Mouse (Mus musculus) cortical plate, adult 2 months (tissue): Measurements from ENCODE around the gene Ldlrad3. TPM values are rescaled to one million over a fixed set of nuclear protein-coding genes. Genes with fewer than 3 reads are reported as not detected.

Source experiments
- H3K27ac ChIP-seq: fragments of 200-500 bp; 2 replicates; pipeline ENCODE4 v1.5.1; 2012; ENCODE audit warnings: low read length, control low read depth, inconsistent platforms; ENCODE audit not compliant: insufficient read depth
- H3K4me1 ChIP-seq: fragments of 200-500 bp; 2 replicates; pipeline ENCODE4 v1.6.1; 2011; ENCODE audit warnings: low read length; ENCODE audit not compliant: control insufficient read depth, insufficient read depth
- H3K4me3 ChIP-seq: fragments of 200-500 bp; 2 replicates; pipeline ENCODE4 v1.5.1; 2011; ENCODE audit warnings: mild to moderate bottlenecking, low read length, control low read depth; ENCODE audit not compliant: insufficient read depth
- CTCF ChIP-seq: fragments of 200-500 bp; IDR thresholded peaks from 2 replicates; pipeline ENCODE4 v1.5.1; 2011; ENCODE audit warnings: mild to moderate bottlenecking, control low read depth, low read length; ENCODE audit not compliant: insufficient read depth; ENCODE audit errors: extremely low read depth
- POLR2A ChIP-seq: fragments of 200-500 bp; IDR thresholded peaks from 2 replicates; pipeline ENCODE4 v1.6.1; 2011; ENCODE audit warnings: mild to moderate bottlenecking, low read length, control low read depth; ENCODE audit not compliant: insufficient read depth; ENCODE audit errors: extremely low read depth
- polyA plus RNA-seq: library from polyadenylated mRNA; depleted of rRNA; stranded (reverse); fragments of >200 nt; gene quantifications from 2 replicates; pipeline ENCODE4 v1.2.3, GENCODE M21; 2012

The Ldlrad3 gene
- polyA plus RNA-seq, 1 experiment = 8.7 TPM

GRCm38 (mm10) chr2:101983853-101984543 lies 202.2 kb downstream of the Ldlrad3 start:
- no peak overlapping the region for H3K4me3 ChIP-seq
- H3K4me1 ChIP-seq = peaks cover 3% of the 10 kb centered on the region
- no peak overlapping the region for H3K27ac ChIP-seq
- TF ChIP-seq POLR2A (no peak), CTCF (no peak)

GRCm38 (mm10) chr2:101983082-101983852 lies 202.9 kb downstream of the Ldlrad3 start:
- H3K4me1 ChIP-seq = peaks cover 3% of the 10 kb centered on the region
- no peak for TF ChIP-seq POLR2A
- peak; percentile 32 for TF ChIP-seq CTCF
- H3K27ac ChIP-seq = no peak overlapping the region
- H3K4me3 ChIP-seq = no peak overlapping the region

GRCm38 (mm10) chr2:101981964-101982498 lies 204.2 kb downstream of the Ldlrad3 start:
- H3K4me1 ChIP-seq = peaks cover 3% of the 10 kb centered on the region
- TF ChIP-seq CTCF (no peak), POLR2A (no peak)
- H3K27ac ChIP-seq = no peak overlapping the region
- H3K4me3 ChIP-seq = no peak overlapping the region

GRCm38 (mm10) chr2:101981211-101981610 lies 205.0 kb downstream of the Ldlrad3 start:
- peaks cover 3% of the 10 kb centered on the region for H3K4me1 ChIP-seq
- H3K4me3 ChIP-seq = no peak overlapping the region
- TF ChIP-seq POLR2A = no peak
- no peak for TF ChIP-seq CTCF
- H3K27ac ChIP-seq = no peak overlapping the region

- peaks cover 3% of the 10 kb centered on the region for H3K4me1 ChIP-seq
- H3K27ac ChIP-seq = no peak overlapping the region
- no peak overlapping the region for H3K4me3 ChIP-seq
- TF ChIP-seq CTCF (no peak), POLR2A (no peak)
Measured at GRCm38 (mm10) chr2:101980456-101980947, 205.7 kb downstream of the Ldlrad3 start.

GRCm38 (mm10) chr2:101978534-101979525 lies 207.4 kb downstream of the Ldlrad3 start:
- no peak overlapping the region for H3K4me3 ChIP-seq
- peaks cover 3% of the 10 kb centered on the region for H3K4me1 ChIP-seq
- TF ChIP-seq POLR2A (no peak), CTCF (no peak)
- H3K27ac ChIP-seq = no peak overlapping the region

GRCm38 (mm10) chr2:101976399-101977064 lies 209.7 kb downstream of the Ldlrad3 start:
- no peak overlapping the region for H3K4me3 ChIP-seq
- H3K4me1 ChIP-seq = no peaks in the 10 kb centered on the region
- H3K27ac ChIP-seq = no peak overlapping the region
- no peak for TF ChIP-seq POLR2A

GRCm38 (mm10) chr2:101973810-101974209 lies 212.4 kb downstream of the Ldlrad3 start:
- H3K4me3 ChIP-seq = no peak overlapping the region
- H3K4me1 ChIP-seq = no peaks in the 10 kb centered on the region; the same call in 1 of the 2 replicates
- TF ChIP-seq POLR2A (no peak), CTCF (no peak)
- no peak overlapping the region for H3K27ac ChIP-seq
